Mouse (Mus musculus) hindbrain, embryonic 14.5 days (tissue): ENCODE data around the gene Aacs. TPM values are rescaled to one million over a fixed set of nuclear protein-coding genes. Genes with fewer than 3 reads are reported as not detected.
A peak's percentile ranks its signal among the peaks of the same experiment; 100 is the strongest.
"Not testable (repeated sequence)": the region's sequence is repeated elsewhere in the genome, so short reads cannot be mapped to it uniquely, and the experiment has no call there.

ENCODE experiments used
- ATAC-seq: fragments of 200-750 bp; cut with Nextera tagmentation; 2 replicates; pipeline ENCODE4 v1.8.0; 2017; ENCODE audit warnings: moderate number of reproducible peaks, mild to moderate bottlenecking, moderate TSS enrichment, moderate library complexity; ENCODE audit not compliant: low FRiP score
- DNase-seq: peaks from one replicate; pipeline ENCODE4 v3.0.0-alpha.2; 2015; ENCODE audit warnings: low spot score
- H3K27ac ChIP-seq: fragments of 300-500 bp; sonication (generic); 2 replicates; pipeline ENCODE4 v1.5.1; 2014; ENCODE audit warnings: mild to moderate bottlenecking, moderate library complexity
- H3K27me3 ChIP-seq: fragments of 300-500 bp; sonication (generic); 2 replicates; pipeline ENCODE4 v1.6.1; 2014; ENCODE audit warnings: mild to moderate bottlenecking, low read length, mixed read lengths; ENCODE audit not compliant: control insufficient read depth, insufficient read depth
- H3K36me3 ChIP-seq: fragments of 300-500 bp; sonication (generic); replicated peaks from 2 replicates; pipeline ENCODE4 v1.6.1; 2014; ENCODE audit not compliant: control insufficient read depth, insufficient read depth
- H3K4me1 ChIP-seq: fragments of 300-500 bp; sonication (generic); replicated peaks from 2 replicates; pipeline ENCODE4 v1.6.1; 2014; ENCODE audit warnings: antibody characterized with exemption, low read length, mixed read lengths; ENCODE audit not compliant: control insufficient read depth, insufficient read depth
- H3K4me2 ChIP-seq: fragments of 300-500 bp; sonication (generic); replicated peaks from 2 replicates; pipeline ENCODE4 v1.6.1; 2014; ENCODE audit warnings: mild to moderate bottlenecking, moderate library complexity
- H3K4me3 ChIP-seq: fragments of 300-500 bp; sonication (generic); replicated peaks from 2 replicates; pipeline ENCODE4 v1.5.1; 2014; ENCODE audit warnings: mild to moderate bottlenecking, low read length
- H3K9ac ChIP-seq: fragments of 300-500 bp; sonication (generic); 2 replicates; pipeline ENCODE4 v1.6.1; 2014
- H3K9me3 ChIP-seq: fragments of 300-500 bp; sonication (generic); 2 replicates; pipeline ENCODE4 v1.6.1; 2016; ENCODE audit warnings: low read length; ENCODE audit not compliant: control insufficient read depth
- WGBS: fragments of 180-500 bp; shearing (Covaris S2); extraction: QIAGEN DNeasy Blood & Tissue Kit; methylation state at CpG from one replicate; pipeline ENCODE4 v1.1.7; 2014; 5-methylcytosine and 5-hydroxymethylcytosine counted together
- polyA plus RNA-seq: library from polyadenylated mRNA; unstranded; fragments of >200 nt; fragmentation: Nextera tagmentation; extraction: Ambion mirVana; gene quantifications from 2 replicates; pipeline ENCODE4 v1.2.1, GENCODE M21; 2014

The Aacs gene
- 75.5 and 98.4 TPM in 2 replicates for polyA plus RNA-seq

GRCm38 (mm10) chr5:125475601-125476285 is at the start of gene Aacs:
TSS of gene Aacs (plus strand) at chr5:125475814.
- H3K4me3 ChIP-seq: peak within 1 kb of the TSS; percentile 93
- DNase-seq (peak; percentile 95), ATAC-seq (peak; percentile 88)
- no peaks in the 10 kb centered on the region for H3K9me3 ChIP-seq
- H3K9ac ChIP-seq: peak within 1 kb of the TSS; percentile 88
- no peaks in the 10 kb centered on the region for H3K36me3 ChIP-seq
- peaks cover 27% of the 10 kb centered on the region for H3K4me1 ChIP-seq
- peak within 1 kb of the TSS; percentile 83 for H3K27ac ChIP-seq
- H3K4me2 ChIP-seq: peak within 1 kb of the TSS; percentile 93
- no peaks in the 10 kb centered on the region for H3K27me3 ChIP-seq
- WGBS: under 1% methylated on average over 57 of the region's 60 CpGs

- Histone ChIP-seq H3K9me3 (no peaks in the 10 kb centered on the region), H3K27me3 (no peaks in the 10 kb centered on the region), H3K4me2 (no peak overlapping the region), H3K9ac (no peak overlapping the region), H3K36me3 (peaks cover 100% of the 10 kb centered on the region), H3K4me3 (no peak overlapping the region), H3K27ac (no peak overlapping the region), H3K4me1 (no peaks in the 10 kb centered on the region)
- DNase-seq (no peak), ATAC-seq (no peak)
- WGBS: 94% methylated on average over 10 of the region's 10 CpGs
Observed at GRCm38 (mm10) chr5:125426343-125426742, 49.3 kb upstream of the Aacs start.

GRCm38 (mm10) chr5:125432324-125432723 is 43.3 kb upstream of the Aacs start:
- Histone ChIP-seq H3K4me1 (peaks cover 11% of the 10 kb centered on the region), H3K36me3 (peaks cover 45% of the 10 kb centered on the region)
- not testable (repeated sequence) for DNase-seq, H3K4me2 ChIP-seq, H3K27ac ChIP-seq, ATAC-seq, H3K4me3 ChIP-seq, H3K27me3 ChIP-seq, H3K9me3 ChIP-seq, H3K9ac ChIP-seq
- 93% methylated on average over 2 of the region's 2 CpGs for WGBS

DNA sequence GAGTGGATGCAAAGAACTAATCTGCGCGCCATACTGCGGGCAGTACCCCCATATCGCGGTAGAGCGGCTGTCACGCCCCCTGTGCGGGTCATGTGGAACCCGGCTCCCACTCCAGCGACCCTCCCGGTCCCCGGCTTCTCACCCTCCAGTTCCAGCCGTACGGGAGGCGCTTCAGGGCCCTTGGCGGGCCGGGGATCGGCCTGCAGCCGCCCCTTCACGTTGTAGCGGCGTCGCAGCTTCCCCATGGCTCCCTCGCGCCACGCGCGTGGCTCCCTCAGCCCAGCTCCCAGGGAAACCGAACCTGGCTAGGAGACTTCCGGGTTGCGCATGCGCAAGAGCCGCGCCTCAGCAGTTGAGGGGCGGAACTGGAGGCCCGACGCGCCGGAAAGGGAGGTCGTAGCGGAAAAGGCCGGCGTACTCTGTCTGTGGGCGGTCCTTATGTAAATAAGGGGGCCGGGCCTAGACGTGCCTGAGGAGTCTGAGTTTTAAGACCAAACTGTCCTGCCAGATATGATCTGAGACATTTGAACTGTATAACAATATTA is 41.7 kb upstream of the Aacs start, which contains the start of gene Dhx37:
Dhx37 (minus strand) TSS at position 329 of the 545 bp plus-strand sequence.
- Histone ChIP-seq H3K4me1 (peaks cover 11% of the 10 kb centered on the region), H3K27me3 (no peaks in the 10 kb centered on the region), H3K27ac (peak within 1 kb of the TSS; percentile 62), H3K36me3 (peaks cover 30% of the 10 kb centered on the region), H3K4me3 (peak within 1 kb of the TSS; percentile 75), H3K9me3 (no peaks in the 10 kb centered on the region), H3K4me2 (peak within 1 kb of the TSS; percentile 88), H3K9ac (peak within 1 kb of the TSS; percentile 85)
- WGBS: under 1% methylated on average over 46 of the region's 46 CpGs
- DNase-seq (peak; percentile 95), ATAC-seq (peak; percentile 92)

DNA sequence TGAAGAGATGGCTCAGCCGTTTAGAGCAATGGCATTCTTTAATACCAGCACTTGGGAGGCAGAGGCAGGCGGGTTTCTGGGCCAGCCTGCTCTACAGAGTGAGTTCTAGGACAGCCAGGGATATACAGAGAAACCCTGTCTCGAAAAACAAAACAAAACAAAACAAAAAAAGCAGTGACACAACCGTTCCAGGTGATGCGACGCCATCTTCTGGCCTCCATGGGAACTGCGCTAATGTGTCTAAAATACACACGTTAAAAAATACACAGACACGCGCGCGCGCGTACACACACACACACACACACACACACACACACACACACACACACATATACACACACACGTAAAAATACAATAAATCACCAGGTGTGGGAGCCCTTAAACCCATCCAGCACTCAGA is 41.3 kb upstream of the Aacs start:
- Histone ChIP-seq H3K4me3 (peak overlapping the region; percentile 75), H3K4me2 (peak overlapping the region; percentile 88), H3K4me1 (peaks cover 11% of the 10 kb centered on the region), H3K36me3 (peaks cover 25% of the 10 kb centered on the region)
- not testable (repeated sequence) for DNase-seq, ATAC-seq, H3K9me3 ChIP-seq, H3K9ac ChIP-seq, H3K27me3 ChIP-seq, H3K27ac ChIP-seq
- 59% methylated on average over 15 of the region's 15 CpGs for WGBS

- Histone ChIP-seq H3K9ac (peak overlapping the region; percentile 83), H3K36me3 (no peaks in the 10 kb centered on the region), H3K9me3 (no peaks in the 10 kb centered on the region), H3K27me3 (no peaks in the 10 kb centered on the region), H3K27ac (no peak overlapping the region), H3K4me3 (peak overlapping the region; percentile 90), H3K4me2 (peak overlapping the region; percentile 65), H3K4me1 (peaks cover 10% of the 10 kb centered on the region)
- ATAC-seq (no peak), DNase-seq (no peak)
- WGBS: 5% methylated on average over 7 of the region's 7 CpGs
Observed at GRCm38 (mm10) chr5:125440583-125441233, 34.9 kb upstream of the Aacs start.

- no peaks in the 10 kb centered on the region for H3K9me3 ChIP-seq
- H3K4me3 ChIP-seq: peak within 1 kb of the TSS; percentile 90
- H3K27ac ChIP-seq: peak within 1 kb of the TSS; percentile 81
- DNase-seq: peak; percentile 73
- peaks cover 10% of the 10 kb centered on the region for H3K4me1 ChIP-seq
- WGBS: under 1% methylated on average over 61 of the region's 97 CpGs
- no peaks in the 10 kb centered on the region for H3K36me3 ChIP-seq
- H3K27me3 ChIP-seq: no peaks in the 10 kb centered on the region
- peak; percentile 89 for ATAC-seq
- peak within 1 kb of the TSS; percentile 65 for H3K4me2 ChIP-seq
- peak within 1 kb of the TSS; percentile 83 for H3K9ac ChIP-seq
Observed at GRCm38 (mm10) chr5:125441234-125442114, 34.1 kb upstream of the Aacs start, which contains the start of gene Bri3bp. TSS of gene Bri3bp (plus strand) at chr5:125441568.

GRCm38 (mm10) chr5:125442136-125442995 is 33.2 kb upstream of the Aacs start:
- Histone ChIP-seq H3K9me3 (no peaks in the 10 kb centered on the region), H3K27me3 (no peaks in the 10 kb centered on the region), H3K4me1 (peaks cover 10% of the 10 kb centered on the region), H3K27ac (peak overlapping the region; percentile 81), H3K4me2 (peak overlapping the region; percentile 65), H3K4me3 (peak overlapping the region; percentile 90), H3K9ac (peak overlapping the region; percentile 83), H3K36me3 (no peaks in the 10 kb centered on the region)
- no peak for DNase-seq
- 24% methylated on average over 27 of the region's 27 CpGs for WGBS
- no peak for ATAC-seq
